Mouse (Mus musculus) small intestine, adult 2 months (tissue): ENCODE measurements around the gene Jmjd7. TPM values are rescaled to one million over a fixed set of nuclear protein-coding genes. Genes with fewer than 3 reads are reported as not detected.

Source experiments
- H3K27ac ChIP-seq: fragments of 200-500 bp; 2 replicates; pipeline ENCODE4 v1.5.1; 2012; ENCODE audit warnings: low read depth, low read length, control low read depth, inconsistent platforms; ENCODE audit not compliant: insufficient read depth
- H3K27me3 ChIP-seq: fragments of 200-500 bp; 2 replicates; pipeline ENCODE4 v1.6.1; 2012; ENCODE audit warnings: mild to moderate bottlenecking, moderate library complexity, low read length, inconsistent platforms; ENCODE audit not compliant: control insufficient read depth, insufficient read depth
- H3K36me3 ChIP-seq: fragments of 200-500 bp; 2 replicates; pipeline ENCODE4 v1.6.1; 2012; ENCODE audit warnings: mild to moderate bottlenecking, low read length, control low read depth, inconsistent platforms; ENCODE audit not compliant: control insufficient read depth, insufficient read depth
- H3K4me1 ChIP-seq: fragments of 200-500 bp; 2 replicates; pipeline ENCODE4 v1.6.1; 2012; ENCODE audit warnings: low read length, inconsistent platforms, mixed read lengths; ENCODE audit not compliant: control insufficient read depth, insufficient read depth, insufficient read length
- H3K4me3 ChIP-seq: fragments of 200-500 bp; 2 replicates; pipeline ENCODE4 v1.5.1; 2012; ENCODE audit warnings: low read depth, mild to moderate bottlenecking, control low read depth, inconsistent platforms, low read length, moderate library complexity
- CTCF ChIP-seq: fragments of 200-500 bp; IDR thresholded peaks from 2 replicates; pipeline ENCODE4 v1.5.1; 2012; ENCODE audit warnings: low read depth, mild to moderate bottlenecking, control low read depth, inconsistent platforms, low read length, moderate library complexity, mixed read lengths; ENCODE audit not compliant: insufficient replicate concordance, insufficient read length; ENCODE audit errors: extremely low read depth
- POLR2A ChIP-seq: fragments of 200-500 bp; IDR thresholded peaks from 2 replicates; pipeline ENCODE4 v1.6.1; 2012; ENCODE audit warnings: low read depth, mild to moderate bottlenecking, control low read depth, inconsistent platforms, low read length, moderate library complexity
- WGBS: fragments of 180-500 bp; shearing (Covaris S2); methylation state at CpG from one replicate; pipeline ENCODE4 v1.1.7; 2018; 5-methylcytosine and 5-hydroxymethylcytosine counted together
- polyA plus RNA-seq: library from polyadenylated mRNA; depleted of rRNA; stranded (reverse); fragments of >200 nt; gene quantifications from 2 replicates; pipeline ENCODE4 v1.2.3, GENCODE M21; 2012

Jmjd7 gene
- polyA plus RNA-seq, 1 experiment: 6.8 TPM

DNA sequence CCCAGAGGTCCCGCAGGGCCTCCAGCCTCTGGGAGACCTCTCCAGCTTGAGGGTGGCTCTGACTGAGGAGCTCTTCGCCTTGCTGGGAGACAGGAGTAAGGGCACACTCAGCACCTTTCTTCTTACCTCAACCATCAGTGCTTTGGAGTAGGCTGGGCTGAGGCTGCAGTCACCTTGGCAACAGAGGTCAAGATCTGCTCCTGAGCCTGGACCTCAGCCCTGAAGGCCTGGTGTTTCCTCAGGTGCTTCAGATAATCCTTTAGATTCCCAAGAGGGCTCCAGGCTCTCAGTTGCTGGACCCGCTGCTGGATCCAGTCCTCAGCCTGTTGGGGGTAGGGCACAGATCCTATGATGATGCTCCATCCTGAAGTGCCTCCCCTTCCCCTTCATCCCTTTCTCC, 32.2 kb downstream of the Jmjd7 start:
- Histone ChIP-seq H3K27ac (no peak overlapping the region), H3K27me3 (no peaks in the 10 kb centered on the region), H3K4me1 (no peaks in the 10 kb centered on the region), H3K4me3 (no peak overlapping the region), H3K36me3 (no peaks in the 10 kb centered on the region)
- WGBS: 87% methylated on average over 3 of the region's 3 CpGs
- TF ChIP-seq POLR2A (no peak), CTCF (no peak)

DNA sequence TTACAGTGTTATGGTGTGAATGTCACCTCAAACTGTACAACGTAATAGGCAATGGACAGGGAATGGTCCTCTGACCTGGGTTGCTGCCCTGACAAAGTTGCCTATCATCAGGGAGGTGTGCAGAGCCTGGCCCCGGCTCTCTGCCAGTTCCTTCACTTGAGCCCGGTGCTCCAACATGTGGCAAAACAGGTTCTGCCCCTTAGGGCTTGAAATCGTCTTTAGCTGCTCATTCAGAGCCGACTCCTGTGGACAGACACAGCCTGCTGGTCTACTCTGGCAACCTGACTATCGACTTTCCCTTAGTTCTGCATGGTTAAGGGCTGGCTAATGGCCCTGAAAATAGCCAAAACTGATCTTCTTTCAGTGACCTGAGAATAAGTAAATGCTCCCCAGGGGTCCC, 32.9 kb downstream of the Jmjd7 start:
- TF ChIP-seq POLR2A (no peak), CTCF (no peak)
- 23% methylated on average over 6 of the region's 6 CpGs for WGBS
- Histone ChIP-seq H3K27me3 (no peaks in the 10 kb centered on the region), H3K4me1 (no peaks in the 10 kb centered on the region), H3K4me3 (no peak overlapping the region), H3K36me3 (no peaks in the 10 kb centered on the region), H3K27ac (no peak overlapping the region)

DNA sequence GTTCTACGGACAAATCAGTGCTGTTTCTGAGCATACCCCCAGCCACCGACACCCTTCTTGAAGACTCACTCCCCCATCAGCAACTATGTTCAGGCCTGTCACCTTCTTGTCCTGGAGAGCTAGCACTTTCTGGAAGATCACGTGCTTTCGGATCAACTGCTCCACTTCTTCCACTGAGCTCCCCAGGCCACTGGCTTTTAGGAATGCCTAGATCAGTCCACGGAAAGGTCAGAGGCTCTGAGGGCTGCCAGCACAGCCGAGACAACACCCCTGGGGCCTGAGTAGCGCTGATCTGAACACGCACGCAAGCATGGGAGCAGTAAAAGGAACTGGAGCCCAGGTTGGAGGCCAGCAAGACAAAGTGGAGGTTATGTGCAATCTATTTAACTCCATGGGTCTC, 33.4 kb downstream of the Jmjd7 start:
- Histone ChIP-seq H3K36me3 (no peaks in the 10 kb centered on the region), H3K27ac (no peak overlapping the region), H3K4me1 (no peaks in the 10 kb centered on the region), H3K4me3 (no peak overlapping the region), H3K27me3 (no peaks in the 10 kb centered on the region)
- 84% methylated on average over 9 of the region's 9 CpGs for WGBS
- TF ChIP-seq CTCF: no peak
- no peak for TF ChIP-seq POLR2A

GRCm38 (mm10) chr2:120062248-120062647, 35.0 kb downstream of the Jmjd7 start:
- Histone ChIP-seq H3K4me3 (no peak overlapping the region), H3K27ac (no peak overlapping the region)
- WGBS: 88% methylated on average over 8 of the region's 8 CpGs

GRCm38 (mm10) chr2:120064639-120065038, 37.4 kb downstream of the Jmjd7 start:
- no peak overlapping the region for H3K4me3 ChIP-seq
- WGBS: 71% methylated on average over 6 of the region's 6 CpGs
- H3K36me3 ChIP-seq: no peaks in the 10 kb centered on the region
- no peak overlapping the region for H3K27ac ChIP-seq
- H3K27me3 ChIP-seq: no peaks in the 10 kb centered on the region
- no peaks in the 10 kb centered on the region; the same call in 1 of the 2 replicates for H3K4me1 ChIP-seq
- TF ChIP-seq POLR2A: no peak
- no peak for TF ChIP-seq CTCF

More at GRCm38 (mm10) chr2:120062248-120062647, 35.0 kb downstream of the Jmjd7 start:
- Histone ChIP-seq H3K36me3 (no peaks in the 10 kb centered on the region), H3K27me3 (no peaks in the 10 kb centered on the region), H3K4me1 (no peaks in the 10 kb centered on the region)
- no peak for TF ChIP-seq CTCF
- TF ChIP-seq POLR2A: no peak; the same call in 1 of the 2 replicates

DNA sequence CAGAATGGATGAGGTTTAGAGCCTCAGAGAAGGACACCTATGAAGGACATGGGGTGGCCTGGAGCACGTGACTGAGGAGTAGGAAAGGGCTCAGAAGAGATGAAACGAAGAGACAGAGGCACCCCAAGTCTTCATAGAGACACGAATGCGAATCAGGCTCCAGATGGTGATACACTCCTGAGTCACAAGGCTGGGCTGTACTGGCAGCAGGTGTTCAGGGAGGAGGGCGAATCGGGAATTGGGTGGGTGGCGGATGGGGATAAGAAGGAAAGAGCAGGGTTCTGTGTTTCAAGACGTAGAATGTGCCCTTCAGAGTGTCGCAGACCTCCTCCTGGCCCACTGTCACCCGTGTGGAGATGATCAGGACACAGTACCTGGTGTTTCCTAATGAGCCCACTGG, 38.0 kb downstream of the Jmjd7 start:
- H3K4me3 ChIP-seq: no peak overlapping the region
- H3K27me3 ChIP-seq: no peaks in the 10 kb centered on the region
- 83% methylated on average over 10 of the region's 10 CpGs for WGBS
- no peak overlapping the region for H3K27ac ChIP-seq
- no peaks in the 10 kb centered on the region for H3K36me3 ChIP-seq
- no peaks in the 10 kb centered on the region; the same call in 1 of the 2 replicates for H3K4me1 ChIP-seq
- TF ChIP-seq CTCF (no peak), POLR2A (no peak)

GRCm38 (mm10) chr2:120066224-120066623, 38.9 kb downstream of the Jmjd7 start:
- Histone ChIP-seq H3K27ac (no peak overlapping the region), H3K27me3 (no peaks in the 10 kb centered on the region), H3K36me3 (no peaks in the 10 kb centered on the region), H3K4me3 (no peak overlapping the region), H3K4me1 (no peaks in the 10 kb centered on the region; the same call in 1 of the 2 replicates)
- whole genome bisulfite sequencing: 36% methylated on average over 3 of the region's 3 CpGs
- TF ChIP-seq POLR2A: no peak
- no peak for TF ChIP-seq CTCF
